Mouse (Mus musculus): ENCODE measurements around the gene Dennd5a. TPM values are rescaled to one million over a fixed set of nuclear protein-coding genes. Genes with fewer than 3 reads are reported as not detected.
A peak's percentile ranks its signal among the peaks of the same experiment; 100 is the strongest.

The Dennd5a gene
- total RNA-seq, 2 experiments from 2014 or later: 220 to 237 TPM

DNA sequence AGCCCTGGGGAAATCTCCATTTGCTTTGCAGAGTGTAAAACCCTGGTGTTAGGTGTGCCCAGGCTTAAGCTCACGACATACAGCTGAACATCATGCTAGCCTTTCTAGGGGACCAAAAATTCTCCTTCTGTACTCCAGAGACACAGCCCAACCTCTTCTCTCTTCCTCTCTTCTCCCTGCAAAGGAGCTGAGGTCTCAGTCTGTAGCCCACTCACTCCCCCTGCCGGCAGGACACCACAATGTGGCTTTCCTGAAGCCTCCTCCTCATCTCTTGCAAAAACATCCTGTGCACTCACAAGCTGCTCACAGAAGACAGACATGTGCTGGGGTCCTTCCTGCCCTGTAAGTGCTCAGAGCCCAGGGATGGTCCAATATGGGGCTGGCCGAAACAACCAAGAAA, 67.7 kb downstream of the Dennd5a start:
- DNase-seq (ENCODE audit: low spot score in 2 of 2): peak; percentile 73 to 89
- intact Hi-C loops (cut with DNase I): loop anchor here (1.0 to 5.0 kb wide), 2 partner anchors 100 to 184 kb away; no protein-coding TSS in a partner anchor

DNA sequence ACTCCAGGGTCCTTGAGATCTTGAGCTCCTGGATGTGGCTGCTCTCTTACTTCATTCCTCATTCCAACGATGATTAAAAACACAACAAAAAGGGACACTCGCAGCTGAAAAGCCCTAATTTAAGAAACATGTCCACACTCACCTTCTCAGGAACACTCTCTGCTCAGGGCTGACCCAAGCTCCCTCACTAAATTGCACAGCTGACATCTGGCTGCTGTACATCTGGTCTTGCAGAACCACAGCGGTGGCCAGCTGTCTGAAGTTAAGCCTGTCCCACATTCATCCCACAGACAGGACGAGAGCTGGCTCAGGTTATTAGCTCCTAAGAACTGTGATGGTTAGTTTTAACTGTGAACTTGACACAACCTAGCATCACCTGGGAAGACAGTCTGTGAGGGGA, 68.5 kb downstream of the Dennd5a start:
- intact Hi-C loops (cut with DNase I): loop anchor here (1.0 to 5.0 kb wide), 2 partner anchors 99 to 183 kb away; no protein-coding TSS in a partner anchor
- DNase-seq (ENCODE audit: low spot score in 2 of 2): no peak

DNA sequence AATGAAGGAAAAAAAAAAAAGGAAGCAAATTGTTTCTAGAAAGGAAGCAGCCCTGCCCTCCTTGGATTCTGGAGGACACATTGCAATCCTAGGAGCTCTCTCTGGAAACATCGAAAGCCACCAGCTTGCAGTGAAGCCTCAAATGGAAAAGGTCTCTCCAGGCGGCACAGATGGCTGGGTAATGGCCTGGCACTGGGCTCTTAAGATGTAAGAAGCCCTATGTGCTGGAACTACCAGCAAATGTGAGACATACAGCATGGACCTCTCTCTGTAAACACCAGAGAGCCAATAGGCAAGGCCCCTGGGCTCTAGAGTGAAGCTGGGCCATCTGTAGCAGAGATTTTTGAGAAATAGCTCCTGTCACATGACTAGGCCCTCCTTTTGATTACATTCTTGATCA, 70.0 kb downstream of the Dennd5a start:
- intact Hi-C loops (cut with DNase I): loop anchor here (5.0 kb wide), 1 partner anchor 98 kb away; no protein-coding TSS in a partner anchor
- no peak for DNase-seq (ENCODE audit: low spot score in 2 of 2)

DNA sequence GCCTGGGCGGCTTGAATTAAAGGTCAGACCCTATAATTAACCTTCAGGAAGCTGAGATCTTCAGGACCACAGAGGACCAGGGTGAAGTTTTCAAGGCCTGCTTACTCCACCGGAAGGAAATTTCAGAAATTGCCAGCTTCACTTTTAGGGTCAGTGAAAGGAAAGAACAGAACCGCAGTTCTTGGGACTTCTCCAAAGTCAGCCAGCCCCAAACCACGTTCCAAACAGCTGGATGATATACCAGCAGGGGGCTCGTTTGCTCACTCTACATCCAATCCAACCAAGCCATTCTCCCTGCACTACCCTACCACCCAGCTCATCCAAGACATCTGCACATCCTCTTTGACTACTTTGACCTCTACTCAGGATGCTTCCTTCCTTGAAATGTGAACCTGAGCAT, 71.0 kb downstream of the Dennd5a start:
- intact Hi-C loops (cut with DNase I): no loop called here
- DNase-seq (ENCODE audit: low spot score in 2 of 2): no peak

DNA sequence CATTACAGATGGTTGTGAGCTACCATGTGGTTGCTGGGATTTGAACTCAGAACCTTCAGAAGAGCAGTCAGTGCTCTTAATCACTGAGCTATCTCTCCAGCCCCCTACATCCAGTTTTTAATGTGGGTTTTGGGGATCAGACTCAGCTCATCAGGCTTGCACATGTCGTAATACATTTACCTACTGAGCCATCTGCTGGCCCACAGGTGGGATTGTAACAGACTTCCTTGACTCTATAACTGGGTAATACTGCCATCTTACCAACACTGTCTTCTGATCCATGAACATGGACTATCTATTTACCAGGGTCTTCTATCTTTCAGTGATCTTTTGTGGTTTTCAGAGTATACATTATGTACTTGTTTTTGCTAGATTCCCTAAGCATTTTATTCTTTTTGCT, 74.0 kb downstream of the Dennd5a start:
- no peak for DNase-seq (ENCODE audit: low spot score in 2 of 2)
- intact Hi-C loops (cut with DNase I): no loop called here

DNA sequence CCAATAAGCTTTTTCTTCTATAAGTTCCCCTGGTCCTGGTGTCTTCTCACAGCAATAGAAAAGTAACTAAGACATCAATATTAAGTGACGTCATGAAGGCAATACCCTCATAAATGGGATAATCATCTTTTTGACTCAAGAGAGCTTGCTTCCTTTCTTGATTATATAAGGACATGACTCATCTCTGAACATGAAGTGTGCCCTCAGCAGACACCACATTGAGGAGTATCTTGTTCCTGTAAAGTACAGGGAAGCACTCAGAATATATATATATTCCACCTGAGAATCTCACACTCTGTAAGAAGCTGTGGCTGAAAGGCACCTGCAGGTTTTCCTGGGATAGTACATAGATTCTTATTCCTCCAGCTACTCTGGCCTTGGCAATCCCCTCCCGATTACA, 77.7 kb downstream of the Dennd5a start:
- intact Hi-C loops (cut with DNase I): no loop called here
- DNase-seq (ENCODE audit: low spot score in 2 of 2): no peak

DNA sequence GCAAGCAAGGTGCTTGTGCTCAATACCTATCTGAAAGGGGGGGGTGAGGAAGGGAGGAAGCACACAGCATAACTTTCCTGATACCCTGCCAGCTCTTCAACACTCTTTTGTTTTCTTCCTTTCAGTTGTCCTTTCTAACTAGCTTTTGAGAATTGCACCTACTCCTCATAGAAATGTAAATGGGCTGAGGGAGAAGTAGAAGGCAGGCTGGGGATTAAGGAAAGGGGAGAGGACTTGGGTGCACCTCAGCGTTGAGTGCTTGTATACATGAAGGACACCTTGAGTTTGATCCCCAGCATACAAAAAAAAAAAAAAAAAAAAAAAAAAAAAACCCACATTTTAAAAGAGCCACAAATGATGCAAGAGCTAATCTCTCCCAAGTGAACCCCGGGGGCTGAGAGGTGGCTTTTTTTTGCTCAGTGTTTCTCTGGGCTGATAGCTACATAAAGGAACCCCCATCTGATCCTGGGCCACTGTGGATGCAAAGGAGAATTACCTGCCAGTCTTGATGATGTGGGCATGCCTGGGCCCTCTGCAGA, 78.6 kb downstream of the Dennd5a start:
- intact Hi-C loops (cut with DNase I): no loop called here
- DNase-seq (ENCODE audit: low spot score in 2 of 2): no peak

DNA sequence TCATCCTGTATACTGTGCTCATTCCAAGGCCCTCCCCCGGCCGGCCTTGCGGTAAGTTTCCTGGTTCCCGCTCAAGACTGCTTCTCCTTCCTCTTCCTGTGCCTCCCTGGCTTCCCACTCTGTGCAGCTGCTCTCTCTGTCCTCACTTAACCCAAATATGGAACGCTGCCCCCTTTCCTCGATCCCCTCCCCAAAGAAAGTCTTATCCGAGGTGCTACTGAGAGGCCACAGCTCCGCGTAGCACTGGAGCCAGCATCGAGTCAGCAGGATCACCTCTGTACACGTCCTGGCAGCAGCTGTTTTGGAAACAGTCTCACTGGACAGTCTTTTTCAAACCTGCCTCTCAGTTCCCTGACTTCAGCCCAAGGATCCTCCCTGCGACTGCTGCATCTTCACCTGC, 81.1 kb downstream of the Dennd5a start:
- intact Hi-C loops (cut with DNase I): no loop called here
- no peak for DNase-seq (ENCODE audit: low spot score in 2 of 2)

DNA sequence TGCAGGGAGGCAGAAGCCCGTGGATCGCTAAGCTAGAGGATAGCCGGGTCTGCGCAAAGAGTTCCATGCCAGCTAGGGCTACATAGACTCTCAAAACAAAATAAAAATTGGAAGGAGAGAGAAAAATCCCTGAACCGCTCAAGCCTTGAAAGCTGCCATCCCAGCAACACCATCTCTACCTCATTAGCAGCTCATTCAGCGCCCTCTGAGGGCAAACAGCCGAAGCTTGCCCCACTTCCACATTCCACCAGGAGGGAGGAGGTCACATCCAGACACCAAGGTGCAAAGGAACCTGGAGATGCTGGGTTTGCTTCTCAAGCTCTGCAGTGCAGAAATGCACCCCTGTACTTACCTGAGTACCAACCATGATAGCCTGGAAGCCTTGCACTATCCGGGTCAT, 84.2 kb downstream of the Dennd5a start:
- DNase-seq (ENCODE audit: low spot score in 2 of 2): no peak
- intact Hi-C loops (cut with DNase I): no loop called here

DNA sequence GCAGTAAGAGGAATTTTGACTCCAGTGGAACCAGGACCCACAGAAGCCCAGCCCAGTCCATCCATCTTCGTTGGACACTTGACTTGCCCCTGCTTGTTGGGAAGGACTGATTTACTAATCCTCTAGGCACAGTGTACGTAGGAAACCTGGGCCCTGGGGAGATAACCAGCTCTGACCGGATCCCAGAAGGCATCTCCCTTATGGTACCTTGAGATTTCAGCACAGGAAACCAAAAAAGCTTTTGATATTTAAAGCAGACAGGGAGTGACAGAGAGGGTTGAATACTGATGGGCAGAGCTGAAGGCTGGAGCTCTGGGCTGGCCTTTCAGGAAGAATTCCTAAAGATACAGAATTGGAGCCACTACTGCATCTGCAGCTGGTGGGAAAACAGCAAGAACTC, 84.7 kb downstream of the Dennd5a start:
- intact Hi-C loops (cut with DNase I): no loop called here
- DNase-seq (ENCODE audit: low spot score in 2 of 2): no peak

DNA sequence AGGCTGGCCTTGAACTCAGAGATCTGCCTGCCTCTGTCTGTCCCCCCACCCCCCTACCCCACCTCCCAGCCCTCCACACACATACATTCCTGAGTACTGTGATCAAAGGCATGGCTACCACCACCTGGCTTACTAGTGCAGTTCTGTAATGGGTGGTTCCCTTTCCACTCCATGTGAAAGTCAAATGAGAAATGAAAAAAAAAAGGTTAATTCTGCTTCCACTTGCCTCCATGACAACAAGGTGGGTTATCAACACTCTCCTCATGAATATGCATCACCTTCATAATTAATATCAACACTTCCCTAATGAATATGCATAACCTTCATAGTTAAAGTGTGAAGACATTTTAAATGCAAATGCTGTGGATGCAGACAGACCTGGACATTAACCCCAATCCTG, 85.2 kb downstream of the Dennd5a start:
- intact Hi-C loops (cut with DNase I): no loop called here
- no peak for DNase-seq (ENCODE audit: low spot score in 2 of 2)

DNA sequence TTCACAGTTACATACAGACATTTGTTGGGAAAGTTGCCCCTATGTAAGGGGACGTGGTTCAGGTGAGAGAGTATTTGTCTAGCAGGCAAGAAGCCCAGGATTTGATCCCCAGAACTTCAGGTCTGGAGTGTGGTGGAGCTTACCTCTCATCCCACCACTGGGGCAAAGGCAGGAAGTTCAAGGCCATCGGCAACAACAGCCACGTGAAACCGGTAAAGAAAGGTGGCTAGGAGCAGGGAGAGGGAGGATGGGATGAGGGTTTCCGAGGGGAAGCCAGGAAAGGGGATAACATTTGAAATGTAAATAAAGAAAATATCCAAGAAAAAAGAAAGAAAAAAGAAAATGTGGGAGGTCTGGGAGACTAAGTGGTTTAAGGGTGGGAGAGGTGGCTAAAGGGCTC, 87.1 kb downstream of the Dennd5a start:
- intact Hi-C loops (cut with DNase I): no loop called here
- no peak for DNase-seq (ENCODE audit: low spot score in 2 of 2)

DNA sequence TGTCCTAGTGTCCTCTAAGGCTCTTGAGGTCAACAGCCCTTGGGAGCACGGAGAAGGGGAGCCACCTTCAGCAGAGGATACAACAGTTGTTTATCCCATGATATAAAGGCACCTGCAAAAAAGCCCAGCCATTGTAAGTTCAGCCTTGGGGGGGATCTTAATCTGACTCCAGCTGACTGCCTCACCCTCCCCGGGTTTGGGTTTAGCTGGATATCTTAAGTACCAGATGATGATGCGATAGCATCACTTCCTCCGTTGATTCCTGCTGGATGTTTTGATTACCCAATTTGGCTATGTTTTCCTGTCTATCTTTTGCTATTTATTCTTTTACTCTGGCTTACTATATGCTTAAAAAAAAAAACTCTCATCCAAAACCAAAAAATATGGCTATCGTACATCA, 89.0 kb downstream of the Dennd5a start:
- intact Hi-C loops (cut with DNase I): no loop called here
- DNase-seq (ENCODE audit: low spot score in 2 of 2): no peak

DNA sequence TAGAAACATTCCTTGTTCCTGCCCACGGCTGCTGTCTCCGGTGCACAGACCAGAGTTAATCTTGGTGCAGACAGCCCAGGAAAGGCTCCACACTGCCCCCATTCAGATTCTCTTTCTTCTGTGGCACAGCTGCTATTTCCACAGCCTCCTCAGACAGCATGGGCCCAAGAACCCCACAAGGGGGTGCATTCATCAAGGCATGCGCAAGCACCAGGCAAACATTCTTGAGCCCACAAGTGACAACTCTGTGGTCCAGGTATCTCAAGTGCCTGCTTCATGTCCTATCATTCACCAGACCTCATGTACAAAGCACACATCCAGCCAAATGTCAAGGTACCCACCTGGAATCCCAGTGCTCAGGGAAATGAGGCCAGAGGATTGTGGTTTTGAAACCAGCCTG, 91.8 kb downstream of the Dennd5a start:
- intact Hi-C loops (cut with DNase I): loop anchor here (5.0 kb wide), 1 partner anchor 76 kb away; no protein-coding TSS in a partner anchor
- DNase-seq (ENCODE audit: low spot score in 2 of 2): peak in 1 of 2 experiments; percentile 55

DNA sequence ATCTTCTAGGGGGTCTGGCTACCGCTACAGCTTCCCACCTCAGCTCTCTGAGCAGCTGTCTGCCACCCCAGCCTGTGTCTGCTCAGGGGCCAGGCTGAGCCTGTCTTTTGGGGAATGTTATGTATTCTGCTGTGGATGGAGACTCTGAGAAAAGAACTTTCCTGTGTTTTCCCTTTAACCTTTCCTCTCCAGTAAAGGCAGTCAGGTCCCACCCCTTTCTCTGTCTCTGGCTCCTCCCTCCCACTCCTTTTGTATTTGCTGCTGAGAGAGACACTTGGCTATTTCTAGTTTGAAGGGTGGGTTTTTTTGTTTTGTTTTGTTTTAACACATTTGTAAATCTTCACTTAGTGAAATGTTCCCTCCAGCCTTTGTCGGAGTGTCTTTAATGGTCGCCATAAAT, 93.6 kb downstream of the Dennd5a start:
- DNase-seq (ENCODE audit: low spot score in 2 of 2): no peak
- intact Hi-C loops (cut with DNase I): loop anchor here (5.0 kb wide), 1 partner anchor 74 kb away; no protein-coding TSS in a partner anchor

DNA sequence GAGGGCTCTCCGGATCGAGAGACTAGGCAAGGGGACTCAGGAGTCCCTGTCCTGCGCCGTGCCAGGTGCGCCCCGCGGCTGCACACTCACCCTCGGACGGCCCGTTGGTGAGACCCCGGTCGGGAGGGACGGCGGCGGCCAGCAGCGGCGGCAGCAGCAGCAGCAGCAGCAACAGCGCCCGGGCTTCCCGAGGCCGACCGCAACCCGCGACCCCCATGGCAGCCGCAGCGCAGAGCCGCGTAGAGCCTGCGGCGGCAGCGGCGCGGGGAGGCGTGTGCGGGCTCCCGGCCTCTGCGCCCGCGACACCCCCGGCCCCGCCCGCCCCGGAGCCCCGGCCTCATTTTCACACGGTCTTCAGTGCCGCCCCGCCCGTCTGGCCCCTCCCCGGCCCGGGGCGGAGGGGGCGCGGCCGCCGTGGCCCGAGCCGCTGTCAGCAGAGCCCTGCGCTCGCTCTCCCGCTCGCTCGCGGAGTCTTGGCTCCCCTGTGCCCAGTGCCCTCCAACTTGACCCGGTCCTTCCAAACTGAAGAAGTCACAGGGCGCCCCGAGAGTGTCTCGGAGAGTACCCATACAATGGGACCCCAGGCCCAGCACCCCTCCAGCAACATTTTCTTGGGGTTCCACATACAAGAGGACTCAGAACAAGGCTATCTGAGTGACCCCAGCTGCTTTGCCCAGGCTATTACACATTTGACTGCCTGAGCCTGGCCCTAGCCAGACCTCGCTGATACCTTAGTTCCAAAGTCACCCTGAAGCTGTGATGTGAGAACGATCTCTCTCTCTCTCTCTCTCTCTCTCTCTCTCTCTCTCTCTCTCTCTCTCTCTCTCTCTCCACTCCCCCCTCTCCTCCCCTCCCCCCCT, 94.7 kb downstream of the Dennd5a start, which contains the start of gene Scube2:
Scube2 (minus strand) TSS at position 310 of the 860 bp plus-strand sequence.
- no peak for DNase-seq (ENCODE audit: low spot score in 2 of 2)
- intact Hi-C loops (cut with DNase I): loop anchor here (5.0 kb wide), 1 partner anchor 73 kb away; no protein-coding TSS in a partner anchor

DNA sequence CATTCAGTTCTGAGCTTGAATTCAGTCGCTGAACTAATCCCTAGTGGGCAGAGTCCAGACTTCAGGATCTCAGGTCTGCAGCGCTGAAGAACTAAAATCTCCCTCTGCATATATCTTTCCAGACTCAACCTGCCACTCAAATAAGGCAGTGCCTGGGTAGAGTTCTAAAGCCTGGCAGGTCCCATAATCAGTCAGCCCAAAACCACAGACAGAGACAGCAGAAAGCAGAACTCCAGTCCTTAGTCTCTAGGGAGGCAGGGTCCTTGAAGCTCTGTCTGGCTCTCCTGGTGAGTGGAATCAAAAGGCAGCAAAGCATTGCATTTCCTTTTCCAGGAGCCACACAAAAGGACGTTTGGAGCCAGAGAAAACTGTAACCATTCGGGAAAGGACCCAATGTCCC, 96.7 kb downstream of the Dennd5a start:
- intact Hi-C loops (cut with DNase I): no loop called here
- DNase-seq (ENCODE audit: low spot score in 2 of 2): no peak

DNA sequence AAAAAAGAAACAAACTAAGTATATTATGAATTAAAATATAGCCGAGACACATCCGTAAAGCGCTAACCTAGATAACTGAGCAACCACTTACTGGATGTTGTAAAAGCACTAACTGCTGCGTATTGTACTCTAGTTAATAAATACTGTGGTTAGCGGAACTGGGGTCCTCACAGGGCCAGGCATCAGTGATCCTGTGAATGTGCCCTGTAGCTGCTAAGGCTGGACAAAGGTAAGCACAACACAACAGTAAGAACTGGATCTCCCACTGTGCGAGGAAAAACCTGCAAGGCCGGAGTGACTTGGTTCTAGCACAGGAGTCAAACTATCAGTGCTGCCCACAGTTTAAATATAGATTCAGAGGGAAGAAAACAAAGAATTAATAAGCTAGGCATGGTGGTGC, 100.1 kb downstream of the Dennd5a start:
- intact Hi-C loops (cut with DNase I): no loop called here

DNA sequence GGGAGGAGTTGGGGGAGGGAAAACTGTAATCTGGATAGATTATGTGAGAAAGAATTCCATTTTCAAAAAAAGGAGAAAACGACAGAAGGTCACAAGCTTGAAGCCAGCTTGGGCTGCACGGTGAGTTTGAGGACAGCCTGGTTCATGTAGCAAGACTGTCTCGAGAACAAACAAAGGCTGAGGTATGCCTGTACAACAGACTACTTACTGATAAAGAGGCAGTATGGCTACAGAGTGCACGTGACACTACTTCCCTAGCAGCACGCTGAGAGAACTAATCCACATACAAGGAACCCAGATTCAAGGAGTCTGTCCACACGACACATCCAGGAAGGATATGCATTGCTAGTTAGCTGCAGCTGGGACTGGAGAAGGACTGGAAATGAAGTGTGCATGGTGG, 100.9 kb downstream of the Dennd5a start:
- no peak for DNase-seq (ENCODE audit: low spot score in 2 of 2)
- intact Hi-C loops (cut with DNase I): no loop called here

More for the DNA sequence above, 100.1 kb downstream of the Dennd5a start:
- no peak for DNase-seq (ENCODE audit: low spot score in 2 of 2)

DNA sequence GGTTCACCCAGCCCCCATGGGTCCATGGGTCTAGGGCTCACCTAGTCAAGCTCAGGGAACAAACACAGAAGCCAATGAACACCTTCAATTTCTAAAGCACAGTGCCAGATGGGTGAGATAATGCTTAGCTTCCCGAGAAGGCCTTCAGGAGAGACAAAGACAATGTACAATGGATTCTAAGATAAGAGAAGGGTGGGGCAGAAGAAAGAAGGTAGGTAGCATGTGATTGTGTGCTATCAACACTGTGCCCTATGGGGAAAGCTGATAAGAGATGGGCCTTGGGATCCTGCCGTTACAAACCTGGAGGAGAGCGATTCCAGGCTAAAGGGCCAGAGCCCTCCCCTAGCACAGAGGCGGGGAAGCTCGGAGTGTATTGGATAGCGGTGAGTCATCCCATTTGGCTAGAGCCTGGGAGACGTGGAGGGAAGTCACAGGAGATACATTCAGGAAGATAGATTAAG, 107.5 kb downstream of the Dennd5a start:
- DNase-seq (ENCODE audit: low spot score in 2 of 2): peak in 1 of 2 experiments; percentile 32
- intact Hi-C loops (cut with DNase I): no loop called here

DNA sequence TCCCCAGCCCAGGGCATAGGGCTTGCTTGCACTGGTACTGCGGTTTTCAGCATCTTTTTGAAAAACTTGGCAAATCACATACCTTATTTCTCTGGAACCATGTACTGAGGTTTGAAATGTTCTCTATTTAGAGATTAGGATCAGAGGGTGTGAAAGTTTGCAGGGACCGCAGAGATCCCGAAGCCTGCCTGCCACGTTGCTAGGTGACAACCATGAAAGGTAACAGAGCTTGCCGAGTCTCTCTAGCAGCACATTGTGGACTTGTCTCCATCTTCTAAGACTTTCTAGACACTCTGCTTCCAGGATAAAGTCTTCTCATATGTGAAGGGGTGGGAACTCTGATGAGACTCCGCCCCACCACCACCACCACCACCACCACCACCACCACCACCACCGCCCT, 108.3 kb downstream of the Dennd5a start:
- intact Hi-C loops (cut with DNase I): no loop called here
- peak; percentile 14 to 47 for DNase-seq (ENCODE audit: low spot score in 2 of 2)

Data from left cerebral cortex, postnatal 25 days (tissue).